Mouse (Mus musculus): ENCODE results near the gene Tmigd3.

The Tmigd3 gene

GRCm38 (mm10) chr3:105876022-105876421 lies 5.3 kb downstream of the Tmigd3 start:
- DNase-seq (ENCODE audit: low read depth, low spot score) = no peak

GRCm38 (mm10) chr3:105877252-105877803 lies 6.6 kb downstream of the Tmigd3 start:
- DNase-seq (ENCODE audit: low read depth, low spot score) = no peak

- no peak for DNase-seq (ENCODE audit: low read depth, low spot score)
These were observed 7.2 kb downstream of the Tmigd3 start for GRCm38 (mm10) chr3:105877919-105878318.

GRCm38 (mm10) chr3:105878751-105879150 lies 8.0 kb downstream of the Tmigd3 start:
- no peak for DNase-seq (ENCODE audit: low read depth, low spot score)

GRCm38 (mm10) chr3:105880419-105880818 lies 9.7 kb downstream of the Tmigd3 start:
- no peak for DNase-seq (ENCODE audit: low read depth, low spot score)

GRCm38 (mm10) chr3:105882105-105882504 lies 11.4 kb downstream of the Tmigd3 start:
- no peak for DNase-seq (ENCODE audit: low read depth, low spot score)

- no peak for DNase-seq (ENCODE audit: low read depth, low spot score)
These were observed 12.4 kb downstream of the Tmigd3 start for GRCm38 (mm10) chr3:105883111-105883510.

GRCm38 (mm10) chr3:105888961-105889360 lies 18.3 kb downstream of the Tmigd3 start:
- no peak for DNase-seq (ENCODE audit: low read depth, low spot score)

- no peak for DNase-seq (ENCODE audit: low read depth, low spot score)
These were observed 19.5 kb downstream of the Tmigd3 start for GRCm38 (mm10) chr3:105890220-105890619.

GRCm38 (mm10) chr3:105891141-105891540 lies 20.4 kb downstream of the Tmigd3 start:
- no peak for DNase-seq (ENCODE audit: low read depth, low spot score)

GRCm38 (mm10) chr3:105891760-105892571 lies 21.3 kb downstream of the Tmigd3 start:
- peak; percentile 91 for DNase-seq (ENCODE audit: low read depth, low spot score)

GRCm38 (mm10) chr3:105892572-105893495 lies 22.1 kb downstream of the Tmigd3 start:
- DNase-seq (ENCODE audit: low read depth, low spot score) = peak; percentile 94

- no peak for DNase-seq (ENCODE audit: low read depth, low spot score)
These were observed 23.3 kb downstream of the Tmigd3 start for GRCm38 (mm10) chr3:105893941-105894391.

GRCm38 (mm10) chr3:105894601-105895592 lies 24.2 kb downstream of the Tmigd3 start:
- peak; percentile 92 for DNase-seq (ENCODE audit: low read depth, low spot score)

GRCm38 (mm10) chr3:105896811-105897210 lies 26.1 kb downstream of the Tmigd3 start:
- no peak for DNase-seq (ENCODE audit: low read depth, low spot score)

GRCm38 (mm10) chr3:105898325-105898724 lies 27.6 kb downstream of the Tmigd3 start:
- DNase-seq (ENCODE audit: low read depth, low spot score) = no peak

- DNase-seq (ENCODE audit: low read depth, low spot score) = no peak
These were observed 28.2 kb downstream of the Tmigd3 start for GRCm38 (mm10) chr3:105898861-105899260.

- DNase-seq (ENCODE audit: low read depth, low spot score) = peak; percentile 89
These were observed 28.9 kb downstream of the Tmigd3 start for GRCm38 (mm10) chr3:105899394-105900147.

- no peak for DNase-seq (ENCODE audit: low read depth, low spot score)
These were observed 29.6 kb downstream of the Tmigd3 start for GRCm38 (mm10) chr3:105900266-105900665.

GRCm38 (mm10) chr3:105900716-105901115 lies 30.0 kb downstream of the Tmigd3 start:
- peak; percentile 82 for DNase-seq (ENCODE audit: low read depth, low spot score)

All from A20 (cell line).